Mouse (Mus musculus) E14TG2a.4 (cell line): ENCODE measurements around the gene Mon2.

ENCODE experiments used
- CTCF ChIP-seq: conservative IDR thresholded peaks from 2 replicates; pipeline ENCODE4 v1.5.1; 2014; ENCODE audit warnings: low read length
- POU5F1 ChIP-seq: IDR thresholded peaks from 2 replicates; pipeline ENCODE4 v1.6.1; 2014; ENCODE audit warnings: low read length, borderline replicate concordance

- TF ChIP-seq CTCF, result no peak
- no peak for TF ChIP-seq POU5F1
These were observed 125.3 kb downstream of the Mon2 start for GRCm38 (mm10) chr10:122950966-122951365.
